Mouse (Mus musculus) midbrain, embryonic 10.5 days (tissue): ENCODE data around the gene Tango6. TPM values are rescaled to one million over a fixed set of nuclear protein-coding genes. Genes with fewer than 3 reads are reported as not detected.

Source experiments
- DNase-seq: peaks from one replicate; pipeline ENCODE4 v3.0.0-alpha.2; 2017; ENCODE audit warnings: low spot score
- H3K27ac ChIP-seq: fragments of 300-500 bp; sonication (generic); replicated peaks from 2 replicates; pipeline ENCODE4 v1.5.1; 2016; ENCODE audit warnings: mild to moderate bottlenecking
- H3K27me3 ChIP-seq: fragments of 300-500 bp; sonication (generic); 2 replicates; pipeline ENCODE4 v1.6.1; 2016; ENCODE audit warnings: low read depth, mild to moderate bottlenecking; ENCODE audit not compliant: poor library complexity, severe bottlenecking
- H3K36me3 ChIP-seq: fragments of 300-500 bp; sonication (generic); 2 replicates; pipeline ENCODE4 v1.6.1; 2016; ENCODE audit warnings: mild to moderate bottlenecking, moderate library complexity
- H3K4me1 ChIP-seq: fragments of 300-500 bp; sonication (generic); 2 replicates; pipeline ENCODE4 v1.6.1; 2016
- H3K4me3 ChIP-seq: fragments of 300-500 bp; sonication (generic); 2 replicates; pipeline ENCODE4 v1.5.1; 2016; ENCODE audit warnings: mild to moderate bottlenecking, moderate library complexity
- H3K9me3 ChIP-seq: fragments of 300-500 bp; sonication (generic); replicated peaks from 2 replicates; pipeline ENCODE4 v1.6.1; 2016; ENCODE audit warnings: mild to moderate bottlenecking
- WGBS: fragments of 180-500 bp; shearing (Covaris S2); methylation state at CpG from one replicate; pipeline ENCODE4 v1.1.7; 2016; 5-methylcytosine and 5-hydroxymethylcytosine counted together
- polyA plus RNA-seq: library from polyadenylated mRNA; unstranded; fragments of >200 nt; fragmentation: Nextera tagmentation; extraction: Ambion mirVana; gene quantifications from 2 replicates; pipeline ENCODE4 v1.2.1, GENCODE M21; 2016

Tango6 gene
- polyA plus RNA-seq, 1 experiment from 2014 or later: 14.2 TPM

GRCm38 (mm10) chr8:106704199-106704900, 21.5 kb downstream of the Tango6 start:
- 91% methylated on average over 9 of the region's 9 CpGs for WGBS
- Histone ChIP-seq H3K4me3 (no peak overlapping the region), H3K36me3 (peaks cover 46% of the 10 kb centered on the region), H3K4me1 (no peaks in the 10 kb centered on the region), H3K27me3 (no peaks in the 10 kb centered on the region), H3K9me3 (no peaks in the 10 kb centered on the region), H3K27ac (no peak overlapping the region)
- DNase-seq: no peak

DNA sequence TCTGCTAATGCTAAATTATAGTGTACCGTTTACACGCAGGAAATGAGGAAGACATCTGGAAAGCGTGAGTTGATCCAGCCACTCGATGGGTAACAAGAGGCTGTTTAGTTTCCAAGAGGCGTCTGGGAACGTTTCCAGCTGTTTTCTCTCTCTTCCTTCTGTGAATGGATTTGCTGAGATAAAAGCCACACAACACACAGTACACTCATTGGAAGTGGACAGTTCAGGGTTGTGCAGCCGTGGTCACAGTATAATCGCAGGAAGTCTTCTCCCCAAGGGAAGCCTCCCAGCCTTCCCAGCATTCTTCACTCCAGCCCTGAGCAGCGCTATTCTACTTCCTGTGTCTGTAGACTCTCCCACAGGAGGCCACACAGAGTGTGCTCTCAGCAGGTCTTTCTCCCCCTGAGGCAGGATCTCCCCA, 22.0 kb downstream of the Tango6 start:
- Histone ChIP-seq H3K9me3 (no peaks in the 10 kb centered on the region), H3K27ac (no peak overlapping the region), H3K36me3 (peaks cover 40% of the 10 kb centered on the region), H3K4me1 (no peaks in the 10 kb centered on the region), H3K4me3 (no peak overlapping the region), H3K27me3 (no peaks in the 10 kb centered on the region)
- WGBS: 84% methylated on average over 9 of the region's 9 CpGs
- no peak for DNase-seq

DNA sequence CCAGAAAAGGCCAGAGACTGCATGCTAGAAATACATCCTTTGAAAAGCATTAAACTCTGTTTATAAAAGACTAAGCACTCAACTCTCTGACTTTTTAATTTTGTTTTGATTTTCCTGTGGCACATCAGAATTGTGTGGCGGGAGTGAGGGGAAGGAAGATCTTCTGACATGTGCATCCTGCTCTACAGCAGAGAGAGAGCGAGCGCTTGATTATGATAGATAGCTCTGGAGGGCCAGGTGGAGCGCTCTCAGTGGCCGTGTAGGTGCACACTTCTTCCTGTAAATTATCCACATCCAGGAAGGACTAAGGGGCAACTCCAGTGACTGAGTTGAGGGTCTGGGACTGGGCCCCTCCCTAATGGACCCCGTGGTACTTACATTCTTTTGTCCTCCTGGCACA, 23.3 kb downstream of the Tango6 start:
- no peak overlapping the region for H3K27ac ChIP-seq
- no peaks in the 10 kb centered on the region for H3K9me3 ChIP-seq
- DNase-seq: no peak
- no peaks in the 10 kb centered on the region for H3K27me3 ChIP-seq
- H3K4me3 ChIP-seq: no peak overlapping the region
- WGBS: 93% methylated on average over 6 of the region's 6 CpGs
- H3K4me1 ChIP-seq: no peaks in the 10 kb centered on the region
- peaks cover 27% of the 10 kb centered on the region for H3K36me3 ChIP-seq

- no peak for DNase-seq
- peaks cover 7% of the 10 kb centered on the region for H3K36me3 ChIP-seq
- H3K9me3 ChIP-seq: no peaks in the 10 kb centered on the region
- H3K27ac ChIP-seq: no peak overlapping the region
- 93% methylated on average over 2 of the region's 2 CpGs for WGBS
- no peaks in the 10 kb centered on the region for H3K27me3 ChIP-seq
- H3K4me3 ChIP-seq: no peak overlapping the region
- no peaks in the 10 kb centered on the region for H3K4me1 ChIP-seq
Measured at GRCm38 (mm10) chr8:106710002-106710401, 27.1 kb downstream of the Tango6 start.

DNA sequence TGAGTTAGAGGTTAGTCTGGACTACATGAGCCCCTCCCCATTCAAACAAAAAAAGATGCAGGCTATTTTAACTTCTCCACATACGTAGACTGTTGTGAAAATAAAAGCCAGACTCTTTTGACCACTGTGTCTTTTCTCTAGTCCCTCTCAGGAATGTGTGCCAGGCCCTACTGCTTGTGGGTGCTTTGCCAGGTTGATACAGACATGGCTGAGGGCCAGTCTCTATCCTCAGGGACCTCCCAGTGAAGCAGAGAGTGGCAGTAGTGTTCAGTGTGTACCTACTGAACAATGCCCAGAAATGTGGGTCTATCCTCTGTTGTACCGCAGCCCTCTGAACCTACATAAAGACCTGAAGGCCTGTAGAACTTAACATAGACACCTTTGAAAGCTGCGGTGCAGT, 29.6 kb downstream of the Tango6 start:
- Histone ChIP-seq H3K9me3 (no peaks in the 10 kb centered on the region), H3K27me3 (no peaks in the 10 kb centered on the region; the same call in 1 of the 2 replicates), H3K4me1 (no peaks in the 10 kb centered on the region), H3K36me3 (no peaks in the 10 kb centered on the region; the same call in 1 of the 2 replicates), H3K27ac (no peak overlapping the region), H3K4me3 (no peak overlapping the region)
- no peak for DNase-seq
- 73% methylated on average over 3 of the region's 3 CpGs for WGBS

DNA sequence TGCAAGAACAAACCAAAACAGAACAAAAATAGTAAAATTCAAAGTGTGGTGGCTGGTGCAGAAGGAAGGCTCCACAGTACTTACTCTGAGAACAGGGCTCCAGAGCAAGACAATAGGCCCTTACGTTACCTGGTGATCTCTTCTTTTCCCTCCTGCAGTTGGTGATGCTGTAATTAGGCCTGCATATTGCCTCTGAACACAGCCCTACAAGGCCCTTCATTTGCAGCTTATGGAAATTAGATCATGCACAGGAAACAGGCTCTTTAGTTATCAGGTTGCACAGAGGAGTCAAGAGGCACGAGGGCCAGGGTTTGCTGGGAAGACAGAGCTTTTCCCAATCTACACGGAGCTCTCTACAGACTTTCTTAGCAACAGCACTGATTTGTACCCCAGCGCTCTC, 31.4 kb downstream of the Tango6 start:
- Histone ChIP-seq H3K27ac (no peak overlapping the region), H3K36me3 (peaks cover 5% of the 10 kb centered on the region; the same call in 1 of the 2 replicates)

GRCm38 (mm10) chr8:106718091-106718500, 35.2 kb downstream of the Tango6 start:
- Histone ChIP-seq H3K36me3 (peaks cover 34% of the 10 kb centered on the region), H3K27ac (no peak overlapping the region), H3K27me3 (peaks cover 25% of the 10 kb centered on the region), H3K4me1 (peaks cover 8% of the 10 kb centered on the region), H3K4me3 (no peak overlapping the region), H3K9me3 (no peaks in the 10 kb centered on the region)
- 32% methylated on average over 17 of the region's 17 CpGs for WGBS
- DNase-seq: peak; percentile 62

More for the DNA sequence above, 31.4 kb downstream of the Tango6 start:
- Histone ChIP-seq H3K27me3 (no peaks in the 10 kb centered on the region; the same call in 1 of the 2 replicates), H3K4me1 (peaks cover 8% of the 10 kb centered on the region), H3K4me3 (no peak overlapping the region), H3K9me3 (no peaks in the 10 kb centered on the region)
- 78% methylated on average over 4 of the region's 4 CpGs for WGBS
- DNase-seq: no peak

DNA sequence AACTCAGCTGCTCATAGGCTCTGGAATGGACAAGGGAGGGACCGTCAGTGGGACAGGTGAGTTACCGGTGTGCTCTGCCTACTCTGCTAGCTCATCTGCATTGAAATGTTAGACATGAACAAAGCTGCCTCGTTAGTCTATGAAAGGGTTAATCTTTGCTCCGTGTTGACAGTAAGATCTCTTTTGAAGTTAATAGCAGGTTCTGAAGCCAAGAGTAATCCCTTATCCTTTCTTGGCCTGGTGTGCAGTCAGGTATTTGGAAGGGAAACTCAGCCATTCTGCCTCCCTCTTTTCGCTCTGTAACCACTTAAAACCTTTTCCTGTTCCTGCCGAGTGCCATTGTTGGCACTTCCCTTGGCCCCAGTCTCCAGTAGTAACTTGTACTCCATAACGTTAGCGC, 38.1 kb downstream of the Tango6 start:
- Histone ChIP-seq H3K4me3 (no peak overlapping the region), H3K36me3 (peaks cover 46% of the 10 kb centered on the region), H3K27ac (no peak overlapping the region), H3K9me3 (no peaks in the 10 kb centered on the region), H3K27me3 (peaks cover 52% of the 10 kb centered on the region), H3K4me1 (peaks cover 8% of the 10 kb centered on the region)
- 72% methylated on average over 8 of the region's 8 CpGs for WGBS
- no peak for DNase-seq

- no peak overlapping the region for H3K4me3 ChIP-seq
- H3K27ac ChIP-seq: no peak overlapping the region
- H3K36me3 ChIP-seq: peaks cover 53% of the 10 kb centered on the region
- peaks cover 61% of the 10 kb centered on the region for H3K27me3 ChIP-seq
- no peaks in the 10 kb centered on the region; the same call in 1 of the 2 replicates for H3K9me3 ChIP-seq
- 88% methylated on average over 6 of the region's 6 CpGs for WGBS
- no peak for DNase-seq
- peaks cover 17% of the 10 kb centered on the region for H3K4me1 ChIP-seq
Measured at GRCm38 (mm10) chr8:106722453-106722852, 39.6 kb downstream of the Tango6 start.

GRCm38 (mm10) chr8:106723921-106724320, 41.1 kb downstream of the Tango6 start:
- peaks cover 72% of the 10 kb centered on the region for H3K27me3 ChIP-seq
- WGBS: 47% methylated on average over 2 of the region's 2 CpGs
- no peaks in the 10 kb centered on the region; the same call in 1 of the 2 replicates for H3K9me3 ChIP-seq
- H3K27ac ChIP-seq: no peak overlapping the region
- peaks cover 19% of the 10 kb centered on the region for H3K4me1 ChIP-seq
- no peak for DNase-seq
- no peak overlapping the region for H3K4me3 ChIP-seq
- peaks cover 50% of the 10 kb centered on the region for H3K36me3 ChIP-seq

DNA sequence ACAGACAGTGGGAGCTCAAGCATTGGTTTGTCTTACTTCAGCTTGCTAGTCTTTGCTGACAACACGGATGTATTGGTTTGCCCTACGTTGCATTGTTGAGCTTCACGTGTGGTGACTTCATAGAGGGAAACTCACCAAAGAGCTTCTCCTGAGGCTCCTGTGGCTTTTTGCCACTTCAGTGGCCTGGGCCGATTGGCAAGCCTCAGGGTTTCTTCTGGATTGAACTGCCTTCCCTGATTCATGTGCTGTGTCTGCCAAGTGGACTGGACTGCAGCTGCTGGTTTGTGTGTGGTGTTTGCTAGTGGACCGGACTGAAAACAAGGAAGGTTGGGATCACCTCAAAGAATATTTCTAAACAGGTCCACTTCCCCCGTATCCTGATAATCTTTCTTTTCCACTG, 43.7 kb downstream of the Tango6 start:
- no peak for DNase-seq
- WGBS: 83% methylated on average over 6 of the region's 6 CpGs
- Histone ChIP-seq H3K4me1 (peaks cover 19% of the 10 kb centered on the region), H3K4me3 (no peak overlapping the region), H3K9me3 (no peaks in the 10 kb centered on the region; the same call in 1 of the 2 replicates), H3K27me3 (peaks cover 82% of the 10 kb centered on the region), H3K36me3 (peaks cover 42% of the 10 kb centered on the region), H3K27ac (no peak overlapping the region)

- Histone ChIP-seq H3K27ac (no peak overlapping the region; the same call in 1 of the 2 replicates), H3K27me3 (peaks cover 87% of the 10 kb centered on the region), H3K4me1 (peaks cover 19% of the 10 kb centered on the region), H3K36me3 (peaks cover 40% of the 10 kb centered on the region), H3K9me3 (no peaks in the 10 kb centered on the region; the same call in 1 of the 2 replicates), H3K4me3 (peak overlapping the region; percentile 33)
- DNase-seq: peak; percentile 79
- WGBS: 14% methylated on average over 16 of the region's 16 CpGs
Measured at GRCm38 (mm10) chr8:106727241-106727835, 44.5 kb downstream of the Tango6 start.

GRCm38 (mm10) chr8:106727889-106728288, 45.0 kb downstream of the Tango6 start:
- 49% methylated on average over 1 of the region's 1 CpGs for WGBS
- peaks cover 87% of the 10 kb centered on the region for H3K27me3 ChIP-seq

More at GRCm38 (mm10) chr8:106727889-106728288, 45.0 kb downstream of the Tango6 start:
- H3K36me3 ChIP-seq: peaks cover 36% of the 10 kb centered on the region
- peak overlapping the region; percentile 33; the same call in 1 of the 2 replicates for H3K4me3 ChIP-seq
- peaks cover 19% of the 10 kb centered on the region for H3K4me1 ChIP-seq
- no peak for DNase-seq
- no peaks in the 10 kb centered on the region; the same call in 1 of the 2 replicates for H3K9me3 ChIP-seq
- no peak overlapping the region for H3K27ac ChIP-seq
